Mouse (Mus musculus): ENCODE data around the gene Itga1.

GRCm38 (mm10) chr13:114931775-114932294, 169.9 kb downstream of the Itga1 start, which contains the start of gene Itga2:
- TF ChIP-seq GATA1 (IDR thresholded peaks at IDR 0.05; ENCODE audit: low read length), result no peak
- TF ChIP-seq TAL1 (IDR thresholded peaks at IDR 0.05; ENCODE audit: low read length), result no peak

All from erythroblast, embryonic 14.5 days (primary cell).